Mouse (Mus musculus) stomach, postnatal 0 days (tissue): ENCODE results near the gene Nckap5.

Experiments used
- CTCF ChIP-seq: IDR thresholded peaks from 2 replicates; pipeline ENCODE4 v1.5.1; 2016; ENCODE audit warnings: antibody characterized with exemption, low read depth, mild to moderate bottlenecking, moderate library complexity
- EP300 ChIP-seq: optimal IDR thresholded peaks from 2 replicates; pipeline ENCODE3; 2016; ENCODE audit warnings: antibody characterized with exemption

DNA sequence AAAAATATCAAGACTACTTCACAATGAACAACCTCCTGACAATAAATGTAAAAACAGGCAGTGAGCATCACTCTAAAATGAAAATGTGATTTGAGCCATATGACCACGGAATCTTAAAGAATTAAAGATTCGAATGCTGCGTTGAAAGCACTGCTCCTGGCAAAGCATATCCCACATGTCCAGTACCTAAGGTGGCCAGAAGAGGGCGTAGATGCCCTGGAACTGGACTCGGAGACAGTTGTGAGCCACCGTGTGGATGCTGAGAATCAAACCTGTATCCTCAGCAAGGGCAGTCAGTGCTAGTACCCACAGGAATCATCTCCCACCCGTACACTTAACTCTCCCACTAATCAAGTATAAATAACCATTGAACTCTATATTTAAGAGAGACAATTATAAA is 333.9 kb downstream of the Nckap5 start:
- TF ChIP-seq CTCF (peak; percentile 43), EP300 (no peak)
